Mouse (Mus musculus): ENCODE data around the gene Hspa1a.
"Not testable (repeated sequence)": the region's sequence is repeated elsewhere in the genome, so short reads cannot be mapped to it uniquely, and the experiment has no call there.

The Hspa1a gene

GRCm38 (mm10) chr17:35000717-35001451 is 28.9 kb upstream of the Hspa1a start, which contains the start of gene Vars:
TSS of gene Vars (plus strand) at chr17:35000987.
- DNase-seq: peak; percentile 91

GRCm38 (mm10) chr17:34999871-35000716 is 28.1 kb upstream of the Hspa1a start:
- DNase-seq: not testable (repeated sequence)

- DNase-seq: no peak
These were observed 26.8 kb upstream of the Hspa1a start for GRCm38 (mm10) chr17:34998526-34999430.

- no peak for DNase-seq
These were observed 25.2 kb upstream of the Hspa1a start for GRCm38 (mm10) chr17:34997142-34997483.

GRCm38 (mm10) chr17:34996411-34997141 is 24.6 kb upstream of the Hspa1a start:
- no peak for DNase-seq

GRCm38 (mm10) chr17:34995927-34996326 is 24.0 kb upstream of the Hspa1a start:
- DNase-seq: not testable (repeated sequence)

GRCm38 (mm10) chr17:34995192-34995591 is 23.2 kb upstream of the Hspa1a start:
- not testable (repeated sequence) for DNase-seq

GRCm38 (mm10) chr17:34994751-34995150 is 22.8 kb upstream of the Hspa1a start:
- no peak for DNase-seq

- peak; percentile 41 for DNase-seq
These were observed 12.3 kb upstream of the Hspa1a start for GRCm38 (mm10) chr17:34984218-34984617.

- no peak for DNase-seq
These were observed 10.4 kb upstream of the Hspa1a start for GRCm38 (mm10) chr17:34982328-34982727.

- peak; percentile 94 for DNase-seq
These were observed 9.8 kb upstream of the Hspa1a start, which contains the start of gene Lsm2 for GRCm38 (mm10) chr17:34981690-34982180. TSS of gene Lsm2 (plus strand) at chr17:34981862.

GRCm38 (mm10) chr17:34980655-34981054 is 8.7 kb upstream of the Hspa1a start:
- DNase-seq: peak; percentile 73

- no peak for DNase-seq
These were observed 7.7 kb upstream of the Hspa1a start for GRCm38 (mm10) chr17:34979631-34980030.

- no peak for DNase-seq
These were observed 6.3 kb upstream of the Hspa1a start for GRCm38 (mm10) chr17:34978239-34978638.

GRCm38 (mm10) chr17:34977000-34977399 is 5.0 kb upstream of the Hspa1a start:
- no peak for DNase-seq

GRCm38 (mm10) chr17:34975581-34976492 is 3.9 kb upstream of the Hspa1a start:
- no peak for DNase-seq

- not testable (repeated sequence) for DNase-seq
These were observed 275 bp downstream of the Hspa1a start for GRCm38 (mm10) chr17:34971694-34972068.

- DNase-seq: not testable (repeated sequence)
These were observed 1.1 kb downstream of the Hspa1a start for GRCm38 (mm10) chr17:34970850-34971249.

GRCm38 (mm10) chr17:34969822-34970221 is 2.1 kb downstream of the Hspa1a start, which contains the start of gene Gm20481:
TSS of gene Gm20481 (plus strand) at chr17:34969912.
- not testable (repeated sequence) for DNase-seq

GRCm38 (mm10) chr17:34965627-34966026 is 6.3 kb downstream of the Hspa1a start:
- DNase-seq: no peak

- no peak for DNase-seq
These were observed 7.3 kb downstream of the Hspa1a start for GRCm38 (mm10) chr17:34964640-34965049.

Data from lung, postnatal 10 days (tissue).